Comparison of ENCODE assay signal across 19 mouse cellular contexts in genomic region chr2:71533094-71533493, GRCm38 (mm10). TPM values are rescaled to one million over a fixed set of nuclear protein-coding genes. Genes with fewer than 3 reads are reported as not detected.
A peak's percentile ranks its signal among the peaks of the same experiment; 100 is the strongest.
DNase-seq lines count a peak whose midpoint lies in the region; ATAC-seq and TF ChIP-seq lines count a peak whose summit lies in the region.
"Had no signal": no experiment of that assay in that cellular context is flagged by ENCODE, and none has a peak within 500 bp of the region (broad histone marks: within the 10 kb centered on the region; RNA-seq: fewer than 3 reads in every experiment).

No protein-coding gene starts in this region.

- H3K4me2 ChIP-seq in midbrain, embryonic 13.5 days (replicated peaks) = peak overlapping the region; percentile 31
- H3K4me2 ChIP-seq in midbrain, postnatal 0 days (ENCODE audit: low read depth, low read length, poor library complexity, severe bottlenecking) = no peak overlapping the region
- peak overlapping the region; percentile 75 for H3K4me2 ChIP-seq in embryonic facial prominence, embryonic 14.5 days (ENCODE audit: low read depth, low read length)
- H3K4me2 ChIP-seq in forebrain, embryonic 16.5 days (ENCODE audit: low read length) = peak overlapping the region; percentile 71
- H3K4me2 ChIP-seq: liver, embryonic 11.5 days; lung, embryonic 14.5 days had no signal

- peak overlapping the region; percentile 71; the same call in 1 of the 2 replicates for H3K27ac ChIP-seq in midbrain, embryonic 13.5 days
- no peak overlapping the region for H3K27ac ChIP-seq in midbrain, postnatal 0 days (ENCODE audit: low read depth, low read length)
- H3K27ac ChIP-seq in embryonic facial prominence, embryonic 14.5 days (replicated peaks; ENCODE audit: low read depth, low read length) = peak overlapping the region; percentile 87; the same call in 1 of the 2 replicates
- peak overlapping the region; percentile 97 for H3K27ac ChIP-seq in forebrain, embryonic 16.5 days (ENCODE audit: low read length)

- H3K9me3 ChIP-seq in midbrain, embryonic 13.5 days = no peaks in the 10 kb centered on the region
- no peaks in the 10 kb centered on the region for H3K9me3 ChIP-seq in midbrain, postnatal 0 days (ENCODE audit: low read length)
- H3K9me3 ChIP-seq in embryonic facial prominence, embryonic 14.5 days (ENCODE audit: control insufficient read depth, low read length) = no peaks in the 10 kb centered on the region
- H3K9me3 ChIP-seq in forebrain, embryonic 16.5 days (ENCODE audit: control insufficient read depth, low read length) = no peaks in the 10 kb centered on the region

- H3K36me3 ChIP-seq in midbrain, embryonic 13.5 days = no peaks in the 10 kb centered on the region
- no peaks in the 10 kb centered on the region for H3K36me3 ChIP-seq in midbrain, postnatal 0 days (ENCODE audit: insufficient read depth, low read length)
- no peaks in the 10 kb centered on the region for H3K36me3 ChIP-seq in embryonic facial prominence, embryonic 14.5 days (ENCODE audit: control insufficient read depth, insufficient read depth, low read length)
- no peaks in the 10 kb centered on the region for H3K36me3 ChIP-seq in forebrain, embryonic 16.5 days (ENCODE audit: control insufficient read depth, insufficient read depth)

- no peak for DNase-seq in midbrain, postnatal 0 days (ENCODE audit: low spot score)
- no peak for DNase-seq in embryonic facial prominence, embryonic 14.5 days (ENCODE audit: low spot score)
- DNase-seq in gastrocnemius, postnatal 10 days = no peak
- no peak for DNase-seq in adrenal gland, postnatal 25 days
- DNase-seq in urinary bladder, postnatal 14 days (ENCODE audit: low spot score) = no peak
- DNase-seq: adrenal gland, postnatal 10 days; cerebellum, adult 9-11 months; kidney, adult 11 months; kidney, postnatal 36 days had no signal

- TF ChIP-seq CTCF in midbrain, postnatal 0 days (IDR thresholded peaks at IDR 0.05) = no peak

- peak overlapping the region; percentile 44 for H3K4me3 ChIP-seq in midbrain, embryonic 13.5 days (replicated peaks)
- H3K4me3 ChIP-seq in midbrain, postnatal 0 days (ENCODE audit: low read depth, low read length) = no peak overlapping the region
- H3K4me3 ChIP-seq in embryonic facial prominence, embryonic 14.5 days (ENCODE audit: low read depth, low read length) = peak overlapping the region; percentile 49
- peak overlapping the region; percentile 55 for H3K4me3 ChIP-seq in forebrain, embryonic 16.5 days (replicated peaks; ENCODE audit: low read length)
- H3K4me3 ChIP-seq: myocyte had no signal

- H3K27me3 ChIP-seq in midbrain, embryonic 13.5 days = peaks cover 97% of the 10 kb centered on the region
- peaks cover 73% of the 10 kb centered on the region for H3K27me3 ChIP-seq in midbrain, postnatal 0 days (ENCODE audit: insufficient read depth, low read length)
- peaks cover 97% of the 10 kb centered on the region for H3K27me3 ChIP-seq in embryonic facial prominence, embryonic 14.5 days (replicated peaks; ENCODE audit: control insufficient read depth, insufficient read depth, low read length)
- peaks cover 28% of the 10 kb centered on the region for H3K27me3 ChIP-seq in forebrain, embryonic 16.5 days (replicated peaks; ENCODE audit: control insufficient read depth, insufficient read depth, low read length)

- no peak for ATAC-seq in midbrain, embryonic 13.5 days
- no peak for ATAC-seq in midbrain, postnatal 0 days (ENCODE audit: low FRiP score)
- ATAC-seq in embryonic facial prominence, embryonic 14.5 days (ENCODE audit: low read depth) = no peak
- ATAC-seq in forebrain, embryonic 16.5 days = no peak
- ATAC-seq: CD4-positive, CD25-positive, alpha-beta regulatory T cell, adult 4 months had no signal

- H3K4me1 ChIP-seq in midbrain, embryonic 13.5 days (replicated peaks) = peaks cover 19% of the 10 kb centered on the region
- H3K4me1 ChIP-seq in midbrain, postnatal 0 days (ENCODE audit: insufficient read depth, low read length) = 0 out of 2 replicates have a peak, but pooled peaks cover 5% of the 10 kb centered on the region
- 0 out of 2 replicates have a peak, but pooled peaks cover 5% of the 10 kb centered on the region for H3K4me1 ChIP-seq in embryonic facial prominence, embryonic 14.5 days (ENCODE audit: control insufficient read depth, insufficient read depth, low read length)
- peaks cover 16% of the 10 kb centered on the region for H3K4me1 ChIP-seq in forebrain, embryonic 16.5 days (replicated peaks; ENCODE audit: control insufficient read depth, insufficient read depth, low read length)

- 10% methylated on average over 5 of the region's 5 CpGs for WGBS in midbrain, embryonic 13.5 days
- 10% methylated on average over 5 of the region's 5 CpGs for WGBS in midbrain, postnatal 0 days
- WGBS in embryonic facial prominence, embryonic 14.5 days = 12% methylated on average over 5 of the region's 5 CpGs
- WGBS in forebrain, embryonic 16.5 days = 19% methylated on average over 5 of the region's 5 CpGs

- H3K9ac ChIP-seq in midbrain, embryonic 13.5 days (replicated peaks) = no peak overlapping the region; the same call in 1 of the 2 replicates
- no peak overlapping the region for H3K9ac ChIP-seq in midbrain, postnatal 0 days (replicated peaks; ENCODE audit: low read length, poor library complexity, severe bottlenecking)
- H3K9ac ChIP-seq in embryonic facial prominence, embryonic 14.5 days (ENCODE audit: low read depth, low read length) = peak overlapping the region; percentile 55
- H3K9ac ChIP-seq in forebrain, embryonic 16.5 days (replicated peaks; ENCODE audit: low read depth, low read length) = peak overlapping the region; percentile 75
- H3K9ac ChIP-seq: lung, embryonic 14.5 days had no signal

RNA-seq across cellular contexts. Expression of gene Dlx1, which starts 5.2 kb away (rescaled TPM):
- polyA plus RNA-seq in midbrain, embryonic 13.5 days (2015; fragmentation: Nextera tagmentation; extraction: Ambion mirVana) = 53.6 and 56.4 TPM in 2 replicates
- 2.8 and 8.8 TPM in 2 replicates for total RNA-seq in midbrain, postnatal 0 days (2014; rRNA removed)
- polyA plus RNA-seq in midbrain, postnatal 0 days (2015; fragmentation: Nextera tagmentation; extraction: Ambion mirVana) = 10.5 and 25.5 TPM in 2 replicates
- 13.1 and 15.2 TPM in 2 replicates for polyA plus RNA-seq in embryonic facial prominence, embryonic 14.5 days (2014; fragmentation: Nextera tagmentation; extraction: Ambion mirVana)
- polyA plus RNA-seq in forebrain, embryonic 16.5 days (2015; fragmentation: Nextera tagmentation; extraction: Ambion mirVana) = 232 and 239 TPM in 2 replicates
- under 1 TPM; 0.23 to 0.54 TPM for total RNA-seq in gastrocnemius, postnatal 10 days (2021)
- 0.52 TPM in 1 of 2 replicates, not detected in the other for total RNA-seq in adrenal gland, postnatal 25 days (2021)
- total RNA-seq: hematopoietic stem cell, adult 5-6 weeks had no signal
- polyA plus RNA-seq: CD4-positive, CD25-positive, alpha-beta regulatory T cell, adult 4 months; gonadal fat pad, adult 2 months; heart, embryonic 14.5 days; lung, embryonic 14.5 days had no signal

RNA-seq across cellular contexts. Expression of gene Dlx2, which starts 13.5 kb away (rescaled TPM):
- polyA plus RNA-seq in midbrain, embryonic 13.5 days (2015; fragmentation: Nextera tagmentation; extraction: Ambion mirVana) = 10.5 and 14.6 TPM in 2 replicates
- 0.38 and 1.2 TPM in 2 replicates for total RNA-seq in midbrain, postnatal 0 days (2014; rRNA removed)
- polyA plus RNA-seq in midbrain, postnatal 0 days (2015; fragmentation: Nextera tagmentation; extraction: Ambion mirVana) = 3.1 and 8.4 TPM in 2 replicates
- 5.5 and 5.7 TPM in 2 replicates for polyA plus RNA-seq in embryonic facial prominence, embryonic 14.5 days (2014; fragmentation: Nextera tagmentation; extraction: Ambion mirVana)
- polyA plus RNA-seq in forebrain, embryonic 16.5 days (2015; fragmentation: Nextera tagmentation; extraction: Ambion mirVana) = 45.2 and 49.8 TPM in 2 replicates
- under 1 TPM in 1 of 2 experiments, not detected in 1; 0.09 TPM for total RNA-seq in gastrocnemius, postnatal 10 days (2021)
- total RNA-seq in adrenal gland, postnatal 25 days (2021) = 0.33 and 0.48 TPM in 2 replicates
- total RNA-seq: hematopoietic stem cell, adult 5-6 weeks; MEL had no signal
- polyA plus RNA-seq: CD4-positive, CD25-positive, alpha-beta regulatory T cell, adult 4 months; gonadal fat pad, adult 2 months had no signal

Comparison
In these comparisons a context has a peak if more than half of its experiments do, and no peak if none do; other contexts are left out.
1. H3K9ac ChIP-seq: peak in embryonic facial prominence, embryonic 14.5 days (single experiment) and forebrain, embryonic 16.5 days (single experiment); none in midbrain, embryonic 13.5 days (single experiment) and midbrain, postnatal 0 days (single experiment).